ENCODE assay signal across 14 mouse cellular contexts in genomic region chr5:96009076-96009475, GRCm38 (mm10). TPM values are rescaled to one million over a fixed set of nuclear protein-coding genes. Genes with fewer than 3 reads are reported as not detected.
"Had no signal": no experiment of that assay in that cellular context is flagged by ENCODE, and none has a peak within 500 bp of the region (broad histone marks: within the 10 kb centered on the region; RNA-seq: fewer than 3 reads in every experiment).

No protein-coding gene starts in this region.

- H3K4me3 ChIP-seq: limb, embryonic 15.5 days; liver, embryonic 13.5 days; liver, embryonic 15.5 days; megakaryocyte, embryonic 14.5 days; midbrain, embryonic 13.5 days; midbrain, embryonic 15.5 days; neural tube, embryonic 12.5 days had no signal

- DNase-seq: liver, embryonic 13.5 days; lung, embryonic 14.5 days; right cerebral cortex, postnatal 14 days; thymus, adult 18-20 months; thymus, postnatal 25 days; thymus, postnatal 4 days had no signal

- H3K4me1 ChIP-seq: limb, embryonic 15.5 days; liver, embryonic 13.5 days; liver, embryonic 15.5 days; megakaryocyte, embryonic 14.5 days; midbrain, embryonic 13.5 days; midbrain, embryonic 15.5 days; neural tube, embryonic 12.5 days had no signal

RNA-seq across cellular contexts. Expression of gene Cxcl13, which starts 52.3 kb away (rescaled TPM):
- polyA plus RNA-seq: macrophage; midbrain, embryonic 11.5 days; midbrain, embryonic 13.5 days; midbrain, embryonic 15.5 days had no signal
